ENCODE assay signal across 8 mouse cellular contexts in genomic region chr17:48467395-48468231, GRCm38 (mm10). TPM values are rescaled to one million over a fixed set of nuclear protein-coding genes. Genes with fewer than 3 reads are reported as not detected.
DNase-seq lines count a peak whose midpoint lies in the region; ATAC-seq lines count a peak whose summit lies in the region.

No protein-coding gene starts in this region.

- H3K9ac ChIP-seq in intestine, embryonic 14.5 days (ENCODE audit: low read length), result no peak overlapping the region

- peak; percentile 70 to 92 for DNase-seq in adrenal gland, adult (ENCODE audit: inconsistent age in 2 of 2, low spot score in 1 of 2)
- peak; percentile 92 for DNase-seq in embryo, embryonic 10.5 days (ENCODE audit: low spot score)
- peak; percentile 57 for DNase-seq in gastrocnemius, postnatal 25 days
- peak; percentile 96 for DNase-seq in intestine, embryonic 14.5 days (ENCODE audit: low spot score)
- peak; percentile 82 to 90 for DNase-seq in left cerebral cortex, postnatal 14 days (ENCODE audit: low spot score in 2 of 2)
- peak; percentile 84 for DNase-seq in mesoderm, embryonic 11.5 days (ENCODE audit: low read depth, low spot score)
- DNase-seq in right cerebral cortex, postnatal 36 days (ENCODE audit: low spot score in 2 of 2), result peak; percentile 54 to 66
- DNase-seq in urinary bladder, postnatal 4 days (ENCODE audit: low spot score in 2 of 2), result peak; percentile 71 to 89

- ATAC-seq in intestine, embryonic 14.5 days (replicated peaks; ENCODE audit: low FRiP score, low TSS enrichment, low read depth), result peak; percentile 78

- H3K27me3 ChIP-seq in intestine, embryonic 14.5 days (replicated peaks; ENCODE audit: control insufficient read depth, insufficient read depth, low read length), result 0 out of 2 replicates have a peak, but pooled peaks cover 2% of the 10 kb centered on the region

- no peaks in the 10 kb centered on the region for H3K36me3 ChIP-seq in intestine, embryonic 14.5 days (ENCODE audit: control insufficient read depth, insufficient read depth, low read length)

- 10% methylated on average over 22 of the region's 22 CpGs for WGBS in intestine, embryonic 14.5 days

- no peak overlapping the region for H3K4me3 ChIP-seq in intestine, embryonic 14.5 days (ENCODE audit: low read depth, low read length)

- no peak overlapping the region for H3K27ac ChIP-seq in intestine, embryonic 14.5 days (ENCODE audit: low read depth)

- intact Hi-C loops in left cerebral cortex, postnatal 14 days (cut with DNase I), result loop anchor here (5.0 to 10.0 kb wide), 2 partner anchors 135 to 467 kb away; partner anchors contain the start of gene Lrfn2

- H3K4me2 ChIP-seq in intestine, embryonic 14.5 days (ENCODE audit: low read length), result peak overlapping the region; percentile 16

- H3K4me1 ChIP-seq in intestine, embryonic 14.5 days (replicated peaks; ENCODE audit: control insufficient read depth, insufficient read depth, low read length), result no peaks in the 10 kb centered on the region

- H3K9me3 ChIP-seq in intestine, embryonic 14.5 days (ENCODE audit: control insufficient read depth, low read length), result no peaks in the 10 kb centered on the region

RNA-seq across cellular contexts. Expression of gene Unc5cl, which starts 12.9 kb away (rescaled TPM):
- not detected for total RNA-seq in gastrocnemius, postnatal 25 days (2021)
- 33.5 and 37.0 TPM in 2 replicates for polyA plus RNA-seq in intestine, embryonic 14.5 days (2014; fragmentation: Nextera tagmentation; extraction: Ambion mirVana)
- total RNA-seq in left cerebral cortex, postnatal 14 days (2021), result under 1 TPM in 1 of 2 experiments, not detected in 1; 0.34 TPM

RNA-seq across cellular contexts. Expression of gene Tspo2, which starts 16.3 kb away (rescaled TPM):
- total RNA-seq in gastrocnemius, postnatal 25 days (2021), result not detected
- 1.6 and 1.7 TPM in 2 replicates for polyA plus RNA-seq in intestine, embryonic 14.5 days (2014; fragmentation: Nextera tagmentation; extraction: Ambion mirVana)
- under 1 TPM; 0.36 to 0.46 TPM for total RNA-seq in left cerebral cortex, postnatal 14 days (2021)

RNA-seq across cellular contexts. Expression of gene Apobec2, which starts 34.9 kb away (rescaled TPM):
- 100 to 1,000 TPM; 500 to 744 TPM for total RNA-seq in gastrocnemius, postnatal 25 days (2021)
- 2.4 and 3.3 TPM in 2 replicates for polyA plus RNA-seq in intestine, embryonic 14.5 days (2014; fragmentation: Nextera tagmentation; extraction: Ambion mirVana)
- total RNA-seq in left cerebral cortex, postnatal 14 days (2021), result under 1 TPM in 1 of 2 experiments, not detected in 1; 0.32 TPM

RNA-seq across cellular contexts. Expression of gene Oard1, which starts 57.8 kb away (rescaled TPM):
- total RNA-seq in gastrocnemius, postnatal 25 days (2021), result 1 to 10 TPM; 9.0 to 9.8 TPM
- 72.4 and 77.7 TPM in 2 replicates for polyA plus RNA-seq in intestine, embryonic 14.5 days (2014; fragmentation: Nextera tagmentation; extraction: Ambion mirVana)
- 1 to 10 TPM; 9.4 to 9.7 TPM for total RNA-seq in left cerebral cortex, postnatal 14 days (2021)

RNA-seq across cellular contexts. Expression of gene Nfya, which starts 57.9 kb away (rescaled TPM):
- 1 to 10 TPM; 6.9 TPM for total RNA-seq in gastrocnemius, postnatal 25 days (2021)
- 21.4 and 24.0 TPM in 2 replicates for polyA plus RNA-seq in intestine, embryonic 14.5 days (2014; fragmentation: Nextera tagmentation; extraction: Ambion mirVana)
- total RNA-seq in left cerebral cortex, postnatal 14 days (2021), result 10 to 100 TPM; 31.5 to 33.3 TPM

Comparison
In these comparisons a context has a peak if more than half of its experiments do, and no peak if none do; other contexts are left out.
1. RNA of gene Apobec2, which starts 34.9 kb away (total RNA-seq): 500 to 744 TPM in gastrocnemius, postnatal 25 days; 0.32 TPM in left cerebral cortex, postnatal 14 days; every median in the first group is over 100 times any median in the second.
2. Peak in every context shown above with its lines, with median percentiles within 50 percentile points of each other: DNase-seq.